Mouse (Mus musculus) inflammation-experienced regulatory T-cells (primary cell): Measurements from ENCODE around the gene Gm3633. TPM values are rescaled to one million over a fixed set of nuclear protein-coding genes. Genes with fewer than 3 reads are reported as not detected.

Source experiments
- polyA plus RNA-seq, 2 experiments: library from polyadenylated mRNA; unstranded; fragments of 100-300 nt; shearing (Covaris generic); gene quantifications; one replicate each; pipeline ENCODE4 v1.2.1; 2017

Gene Gm3633
- polyA plus RNA-seq = not detected

GRCm38 (mm10) chr14:42641817-42642216 lies at the start of gene Gm3633:
Gene Gm3633, minus strand, starts transcription at chr14:42641917.

GRCm38 (mm10) chr14:42655638-42656037 lies 13.9 kb upstream of the Gm3633 start, which contains the start of gene Gm10378:
Gene Gm10378, plus strand, starts transcription at chr14:42655938.

GRCm38 (mm10) chr14:42599782-42600181 lies 41.9 kb downstream of the Gm3633 start, which contains the start of gene Gm17124:
Gene Gm17124, minus strand, starts transcription at chr14:42599882.

Other genes starting within 250 kb of the Gm3633 start
- 1 to 10 TPM in 1 of 2 experiments, not detected in 1; 1.3 TPM for gene Gm8005, start 202.2 kb downstream of the Gm3633 start, polyA plus RNA-seq
- under 1 TPM; 0.17 to 0.45 TPM for gene Gm8011, start 178.0 kb downstream of the Gm3633 start, polyA plus RNA-seq
- gene Gm8020, start 139.6 kb downstream of the Gm3633 start, polyA plus RNA-seq = not detected
- under 1 TPM in 1 of 2 experiments, not detected in 1; 0.21 TPM for gene Gm8024, start 117.6 kb downstream of the Gm3633 start, polyA plus RNA-seq
- under 1 TPM; 0.11 to 0.39 TPM for gene Gm17124, start 42.0 kb downstream of the Gm3633 start, polyA plus RNA-seq
- not detected for gene Gm10378, start 14.0 kb upstream of the Gm3633 start, polyA plus RNA-seq
- gene Gm3015, start 126.9 kb upstream of the Gm3633 start, polyA plus RNA-seq = not detected
- gene Gm10377, start 156.1 kb upstream of the Gm3633 start, polyA plus RNA-seq = not detected
- 1 to 10 TPM in 1 of 2 experiments, not detected in 1; 2.1 TPM for gene Gm21977, start 211.6 kb upstream of the Gm3633 start, polyA plus RNA-seq